Comparison of ENCODE assay signal across 28 mouse cellular contexts in the genomic region with DNA sequence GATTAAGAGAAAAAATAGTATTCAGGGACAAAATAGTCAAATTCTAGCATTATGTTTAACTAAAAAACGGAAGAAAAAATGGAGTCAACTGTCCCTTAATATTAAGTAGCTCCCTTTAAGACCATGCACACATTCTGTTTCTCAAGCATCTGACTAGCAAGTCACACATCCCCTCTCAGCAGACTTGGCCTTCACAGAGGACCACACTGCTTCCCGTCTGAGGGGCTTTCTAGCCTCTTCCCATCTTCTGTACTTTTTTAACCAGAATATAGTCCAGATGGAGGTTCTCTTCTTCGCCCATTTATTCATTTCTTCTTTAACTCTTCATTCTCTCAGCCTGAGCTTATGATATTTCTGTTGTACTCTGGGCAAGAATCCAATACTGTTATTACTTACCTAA.
"Had no signal": no experiment of that assay in that cellular context is flagged by ENCODE, and none has a peak within 500 bp of the region (broad histone marks: within the 10 kb centered on the region; RNA-seq: fewer than 3 reads in every experiment).

No protein-coding gene starts in this region.

- H3K4me1 ChIP-seq: embryonic facial prominence, embryonic 10.5 days; embryonic facial prominence, embryonic 12.5 days; embryonic facial prominence, embryonic 13.5 days; embryonic facial prominence, embryonic 15.5 days; forebrain, embryonic 10.5 days; forebrain, embryonic 12.5 days; forebrain, embryonic 13.5 days had no signal

- H3K9me3 ChIP-seq: embryonic facial prominence, embryonic 10.5 days; embryonic facial prominence, embryonic 12.5 days; embryonic facial prominence, embryonic 13.5 days; embryonic facial prominence, embryonic 15.5 days; forebrain, embryonic 10.5 days; forebrain, embryonic 12.5 days; forebrain, embryonic 13.5 days; forebrain, embryonic 15.5 days had no signal

- H3K4me2 ChIP-seq: embryonic facial prominence, embryonic 12.5 days; embryonic facial prominence, embryonic 13.5 days; embryonic facial prominence, embryonic 15.5 days; forebrain, embryonic 12.5 days; forebrain, embryonic 13.5 days; forebrain, embryonic 15.5 days had no signal

- DNase-seq: cerebellum, adult 18-20 months; cerebellum, adult 2 months; cerebellum, adult 8-10 months; cerebellum, adult 9-10 months; cerebellum, adult 9-11 months; cerebellum, postnatal 10 days; cerebellum, postnatal 14 days; cerebellum, postnatal 25 days; cerebellum, postnatal 36 days; embryo, embryonic 11 days; forebrain, postnatal 0 days; gastrocnemius, adult 2 months; gastrocnemius, postnatal 10 days; gastrocnemius, postnatal 14 days; gastrocnemius, postnatal 25 days; gastrocnemius, postnatal 36 days; heart, adult 18-20 months had no signal

- H3K9ac ChIP-seq: embryonic facial prominence, embryonic 12.5 days; embryonic facial prominence, embryonic 13.5 days; embryonic facial prominence, embryonic 15.5 days; forebrain, embryonic 12.5 days; forebrain, embryonic 13.5 days; forebrain, embryonic 15.5 days; forebrain, postnatal 0 days had no signal

- H3K36me3 ChIP-seq: embryonic facial prominence, embryonic 10.5 days; embryonic facial prominence, embryonic 12.5 days; embryonic facial prominence, embryonic 13.5 days; embryonic facial prominence, embryonic 15.5 days; forebrain, embryonic 10.5 days; forebrain, embryonic 12.5 days; forebrain, embryonic 15.5 days had no signal

- H3K27me3 ChIP-seq: embryonic facial prominence, embryonic 12.5 days; embryonic facial prominence, embryonic 13.5 days; embryonic facial prominence, embryonic 15.5 days; forebrain, embryonic 12.5 days; forebrain, embryonic 13.5 days; forebrain, embryonic 15.5 days had no signal

- H3K27ac ChIP-seq: embryonic facial prominence, embryonic 10.5 days; embryonic facial prominence, embryonic 12.5 days; embryonic facial prominence, embryonic 13.5 days; embryonic facial prominence, embryonic 15.5 days; forebrain, embryonic 10.5 days; forebrain, embryonic 12.5 days; forebrain, embryonic 13.5 days; forebrain, embryonic 15.5 days; gastrocnemius, adult 2 months had no signal

- H3K4me3 ChIP-seq: embryonic facial prominence, embryonic 10.5 days; embryonic facial prominence, embryonic 12.5 days; embryonic facial prominence, embryonic 13.5 days; embryonic facial prominence, embryonic 15.5 days; erythroblast, embryonic 14.5 days; forebrain, embryonic 10.5 days; forebrain, embryonic 12.5 days; forebrain, embryonic 13.5 days; forebrain, embryonic 15.5 days; gastrocnemius, adult 2 months had no signal

- ATAC-seq: forebrain, embryonic 13.5 days; forebrain, embryonic 14.5 days; forebrain, embryonic 15.5 days; forebrain, embryonic 16.5 days; forebrain, postnatal 0 days had no signal
